Mouse (Mus musculus) 3134 (cell line): ENCODE results near the gene Fat3.

Experiments used
- DNase-seq: peaks from one replicate; pipeline ENCODE4 v3.0.0-alpha.2; 2011; ENCODE audit warnings: low spot score; ENCODE audit not compliant: insufficient read length; ENCODE audit errors: extremely low read depth

Fat3 gene

GRCm38 (mm10) chr9:16256577-16257207 is 244.4 kb downstream of the Fat3 start:
- no peak for DNase-seq

- DNase-seq = no peak
Observed at GRCm38 (mm10) chr9:16246741-16247140, 254.3 kb downstream of the Fat3 start.

- no peak for DNase-seq
Observed at GRCm38 (mm10) chr9:16231575-16231974, 269.5 kb downstream of the Fat3 start.

- DNase-seq = no peak
Observed at GRCm38 (mm10) chr9:16228919-16229318, 272.2 kb downstream of the Fat3 start.

- no peak for DNase-seq
Observed at GRCm38 (mm10) chr9:16227398-16227797, 273.7 kb downstream of the Fat3 start.

- DNase-seq = no peak
Observed at GRCm38 (mm10) chr9:16226545-16226944, 274.5 kb downstream of the Fat3 start.

GRCm38 (mm10) chr9:16221885-16222284 is 279.2 kb downstream of the Fat3 start:
- no peak for DNase-seq

- peak; percentile 16 for DNase-seq
Observed at GRCm38 (mm10) chr9:16216235-16216634, 284.9 kb downstream of the Fat3 start.

- DNase-seq = peak; percentile 9
Observed at GRCm38 (mm10) chr9:16214731-16215681, 286.1 kb downstream of the Fat3 start.

- DNase-seq = no peak
Observed at GRCm38 (mm10) chr9:16213324-16213723, 287.8 kb downstream of the Fat3 start.

- DNase-seq = no peak
Observed at GRCm38 (mm10) chr9:16212628-16213027, 288.5 kb downstream of the Fat3 start.

- no peak for DNase-seq
Observed at GRCm38 (mm10) chr9:16212163-16212562, 288.9 kb downstream of the Fat3 start.

GRCm38 (mm10) chr9:16211468-16211867 is 289.6 kb downstream of the Fat3 start:
- DNase-seq = no peak

GRCm38 (mm10) chr9:16202296-16202695 is 298.8 kb downstream of the Fat3 start:
- no peak for DNase-seq

GRCm38 (mm10) chr9:16200948-16201347 is 300.1 kb downstream of the Fat3 start:
- DNase-seq = no peak

- DNase-seq = no peak
Observed at GRCm38 (mm10) chr9:16186461-16186860, 314.6 kb downstream of the Fat3 start.

- DNase-seq = no peak
Observed at GRCm38 (mm10) chr9:16169238-16169637, 331.8 kb downstream of the Fat3 start.

- peak; percentile 58 for DNase-seq
Observed at GRCm38 (mm10) chr9:16168051-16168450, 333.0 kb downstream of the Fat3 start.

GRCm38 (mm10) chr9:16159366-16159765 is 341.7 kb downstream of the Fat3 start:
- DNase-seq = no peak

- no peak for DNase-seq
Observed at GRCm38 (mm10) chr9:16153580-16153930, 347.5 kb downstream of the Fat3 start.

- DNase-seq = no peak
Observed at GRCm38 (mm10) chr9:16152756-16153579, 348.1 kb downstream of the Fat3 start.
